Mouse (Mus musculus) activated CD4-positive, CD25-positive, alpha-beta regulatory T cell, adult 4 months (primary cell): Measurements from ENCODE around the gene Aig1. TPM values are rescaled to one million over a fixed set of nuclear protein-coding genes. Genes with fewer than 3 reads are reported as not detected.

ENCODE experiments used
- ATAC-seq: one replicate; pipeline ENCODE4 v1.8.0; 2017
- polyA plus RNA-seq, 2 experiments: library from polyadenylated mRNA; unstranded; fragments of 100-300 nt; shearing (Covaris generic); gene quantifications; one replicate each; pipeline ENCODE4 v1.2.1; 2017

Aig1 gene
- polyA plus RNA-seq, 2 experiments from 2014 or later, result 15.6 to 19.7 TPM

GRCm38 (mm10) chr10:13696326-13696725 lies 172.5 kb downstream of the Aig1 start:
- ATAC-seq, result no peak

- no peak for ATAC-seq
Measured at GRCm38 (mm10) chr10:13693276-13693675, 175.5 kb downstream of the Aig1 start.

GRCm38 (mm10) chr10:13690773-13691172 lies 178.0 kb downstream of the Aig1 start:
- ATAC-seq, result no peak

- no peak for ATAC-seq
Measured at GRCm38 (mm10) chr10:13689841-13690590, 178.8 kb downstream of the Aig1 start.

- ATAC-seq, result no peak
Measured at GRCm38 (mm10) chr10:13688386-13689120, 180.2 kb downstream of the Aig1 start.

- no peak for ATAC-seq
Measured at GRCm38 (mm10) chr10:13687182-13687810, 181.5 kb downstream of the Aig1 start.

- ATAC-seq, result no peak
Measured at GRCm38 (mm10) chr10:13686127-13686526, 182.7 kb downstream of the Aig1 start.

GRCm38 (mm10) chr10:13685366-13685765 lies 183.4 kb downstream of the Aig1 start:
- ATAC-seq, result no peak

- ATAC-seq, result no peak
Measured at GRCm38 (mm10) chr10:13684452-13684851, 184.3 kb downstream of the Aig1 start.

GRCm38 (mm10) chr10:13682565-13682964 lies 186.2 kb downstream of the Aig1 start:
- ATAC-seq, result no peak

GRCm38 (mm10) chr10:13677440-13677839 lies 191.3 kb downstream of the Aig1 start:
- ATAC-seq, result no peak

- ATAC-seq, result no peak
Measured at GRCm38 (mm10) chr10:13675033-13675379, 193.8 kb downstream of the Aig1 start.

- no peak for ATAC-seq
Measured at GRCm38 (mm10) chr10:13674304-13675032, 194.3 kb downstream of the Aig1 start.

GRCm38 (mm10) chr10:13667166-13667696 lies 201.5 kb downstream of the Aig1 start:
- no peak for ATAC-seq

GRCm38 (mm10) chr10:13663476-13663875 lies 205.3 kb downstream of the Aig1 start:
- no peak for ATAC-seq

GRCm38 (mm10) chr10:13659778-13660177 lies 209.0 kb downstream of the Aig1 start:
- ATAC-seq, result no peak

- ATAC-seq, result no peak
Measured at GRCm38 (mm10) chr10:13653739-13654462, 214.9 kb downstream of the Aig1 start.

- no peak for ATAC-seq
Measured at GRCm38 (mm10) chr10:13653326-13653725, 215.5 kb downstream of the Aig1 start.

- ATAC-seq, result no peak
Measured at GRCm38 (mm10) chr10:13652061-13652460, 216.7 kb downstream of the Aig1 start.

- ATAC-seq, result no peak
Measured at GRCm38 (mm10) chr10:13641750-13642149, 227.0 kb downstream of the Aig1 start.

- no peak for ATAC-seq
Measured at GRCm38 (mm10) chr10:13631796-13632195, 237.0 kb downstream of the Aig1 start.

- no peak for ATAC-seq
Measured at GRCm38 (mm10) chr10:13623735-13624134, 245.0 kb downstream of the Aig1 start.
